Mouse (Mus musculus): ENCODE data around the gene Klk9.
A peak's percentile ranks its signal among the peaks of the same experiment; 100 is the strongest.

Klk9 gene

GRCm38 (mm10) chr7:43791591-43791990 is at the start of gene Klk9:
Klk9 (plus strand) TSS chr7:43791891.
- DNase-seq (ENCODE audit: low spot score in 2 of 2) = no peak

- no peak for DNase-seq (ENCODE audit: low spot score in 2 of 2)
These were observed 43.9 kb upstream of the Klk9 start for GRCm38 (mm10) chr7:43747788-43748187.

DNA sequence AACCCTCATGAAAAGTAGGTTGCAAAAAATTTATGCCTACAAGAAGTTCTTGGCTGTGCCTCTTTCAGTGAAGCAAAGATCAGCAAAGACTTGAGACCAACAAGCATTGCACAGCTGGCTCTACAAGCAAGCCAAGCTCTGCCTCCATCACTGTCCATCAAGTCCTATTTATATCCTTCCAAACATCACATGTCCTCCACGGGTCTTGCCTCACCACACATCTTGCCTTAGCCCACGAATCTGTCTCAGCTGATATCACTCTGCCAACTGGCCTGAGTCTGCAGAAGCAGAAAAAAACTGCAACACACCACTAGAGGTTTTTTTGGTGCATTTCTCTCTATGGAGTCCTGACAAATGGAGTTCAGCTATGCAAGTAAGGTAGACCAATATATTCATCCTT is 38.9 kb upstream of the Klk9 start:
- no peak for DNase-seq (ENCODE audit: low spot score in 2 of 2)

DNA sequence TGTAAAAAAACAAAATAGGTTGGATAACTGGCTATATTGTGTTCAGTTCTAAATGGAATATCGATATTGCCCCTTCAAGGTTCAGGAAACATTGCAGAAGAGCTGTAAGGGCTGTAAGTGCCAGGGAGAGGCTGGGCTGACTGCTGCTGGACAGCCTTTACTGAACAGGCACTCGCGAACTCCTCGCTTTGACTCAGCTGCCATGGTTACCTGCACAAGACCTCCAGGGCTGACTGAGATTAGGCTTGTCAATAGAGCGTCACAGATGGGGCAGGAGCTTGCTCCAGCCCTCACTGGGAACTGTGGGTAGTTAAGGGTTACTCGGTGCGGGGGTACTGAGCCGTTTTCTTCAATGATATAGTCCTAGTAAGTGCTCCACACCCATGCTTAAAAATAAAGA is 25.2 kb upstream of the Klk9 start:
- no peak for DNase-seq (ENCODE audit: low spot score in 2 of 2)

DNA sequence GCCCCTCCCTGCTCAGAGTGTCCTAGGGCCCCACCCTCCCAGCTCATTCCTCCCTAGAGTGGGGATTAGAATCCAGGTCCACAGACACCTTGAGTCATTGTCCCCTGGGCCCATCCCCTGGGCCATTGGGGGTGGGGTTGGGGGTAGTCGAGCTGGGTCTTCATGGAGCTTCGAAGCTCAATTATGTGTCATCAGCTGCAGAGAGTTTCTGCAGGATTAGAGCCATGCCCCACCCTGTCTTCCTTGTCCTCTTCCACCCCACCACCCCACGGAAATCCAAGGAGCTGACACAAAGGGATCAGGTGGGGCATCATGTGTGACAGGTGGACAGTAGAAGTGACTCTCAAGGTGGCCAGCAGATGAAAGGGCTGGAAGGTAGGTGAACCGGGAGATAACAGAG is 23.1 kb upstream of the Klk9 start, which contains the start of gene Klk12:
Gene Klk12, plus strand, starts transcription at position 301 of the 400 bp plus-strand sequence.
- DNase-seq (ENCODE audit: low spot score in 2 of 2) = peak in 1 of 2 experiments; percentile 1

GRCm38 (mm10) chr7:43769636-43770035 is 22.1 kb upstream of the Klk9 start:
- DNase-seq (ENCODE audit: low spot score in 2 of 2) = peak in 1 of 2 experiments; percentile 1

GRCm38 (mm10) chr7:43770701-43771100 is 21.0 kb upstream of the Klk9 start:
- peak in 1 of 2 experiments; percentile 2 for DNase-seq (ENCODE audit: low spot score in 2 of 2)

- peak in 1 of 2 experiments; percentile 3 for DNase-seq (ENCODE audit: low spot score in 2 of 2)
These were observed 19.8 kb upstream of the Klk9 start for GRCm38 (mm10) chr7:43771916-43772315.

DNA sequence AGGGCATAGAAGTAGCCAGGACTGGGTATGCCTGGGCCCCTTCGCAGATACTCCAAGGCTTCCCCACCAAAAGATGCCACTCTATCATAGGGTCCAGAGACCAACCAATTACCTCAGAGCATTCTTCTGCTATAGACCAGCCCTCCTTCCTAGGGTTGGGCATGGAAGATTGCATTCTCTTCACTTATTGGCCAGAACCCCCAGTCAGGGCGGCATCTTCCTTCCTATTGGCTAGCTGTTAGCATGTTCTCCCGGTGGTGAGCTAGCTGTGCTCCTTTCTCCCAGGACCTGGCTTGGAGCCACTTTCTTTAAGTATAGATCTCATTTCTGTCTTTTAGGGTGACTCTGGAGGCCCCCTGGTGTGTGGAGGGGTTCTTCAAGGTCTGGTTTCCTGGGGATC is 18.8 kb upstream of the Klk9 start:
- DNase-seq (ENCODE audit: low spot score in 2 of 2) = peak in 1 of 2 experiments; percentile 1

DNA sequence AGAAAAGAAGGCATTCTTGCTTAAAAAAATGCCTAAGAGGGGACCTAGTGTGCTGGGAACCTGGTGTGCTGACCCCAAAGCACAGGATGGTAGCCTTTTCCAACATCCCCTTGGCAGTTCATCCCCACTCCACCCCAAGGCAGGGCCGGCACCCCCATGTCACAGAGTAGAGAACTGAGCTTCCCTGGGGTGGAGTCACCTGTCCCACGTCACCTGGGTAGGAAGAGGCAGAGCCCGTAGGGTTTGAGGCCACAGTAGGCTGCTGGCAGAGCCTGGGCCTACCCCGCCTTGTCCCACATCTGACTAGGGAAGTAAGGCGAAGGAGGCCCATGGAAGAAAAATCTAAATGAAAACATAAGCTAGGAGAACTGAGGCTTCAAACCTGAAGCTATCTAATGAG is 17.3 kb upstream of the Klk9 start, which contains the start of gene Klk11:
Gene Klk11, plus strand, starts transcription at position 241 of the 400 bp plus-strand sequence.
- no peak for DNase-seq (ENCODE audit: low spot score in 2 of 2)

DNA sequence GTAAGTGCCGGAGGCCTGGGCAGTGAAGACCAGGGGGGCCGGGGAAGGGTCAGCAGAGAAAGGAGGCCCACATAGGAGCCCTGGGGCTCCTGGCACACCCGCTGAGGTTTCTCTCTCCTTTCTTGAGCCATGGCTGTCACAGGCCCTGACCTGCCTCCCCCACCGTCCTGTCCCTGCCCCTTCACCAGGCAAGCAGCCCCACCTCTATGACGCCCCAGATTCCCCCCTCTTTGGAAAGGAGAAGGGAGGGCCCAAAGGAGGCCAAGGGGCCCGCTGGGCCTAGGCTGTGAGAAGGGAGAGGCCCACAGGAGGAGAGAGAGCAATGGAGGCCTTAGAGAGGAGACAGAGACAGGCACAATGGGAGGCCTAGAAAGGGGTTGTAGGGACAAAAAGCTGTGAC is 16.9 kb upstream of the Klk9 start:
- DNase-seq (ENCODE audit: low spot score in 2 of 2) = peak in 1 of 2 experiments; percentile 3

DNA sequence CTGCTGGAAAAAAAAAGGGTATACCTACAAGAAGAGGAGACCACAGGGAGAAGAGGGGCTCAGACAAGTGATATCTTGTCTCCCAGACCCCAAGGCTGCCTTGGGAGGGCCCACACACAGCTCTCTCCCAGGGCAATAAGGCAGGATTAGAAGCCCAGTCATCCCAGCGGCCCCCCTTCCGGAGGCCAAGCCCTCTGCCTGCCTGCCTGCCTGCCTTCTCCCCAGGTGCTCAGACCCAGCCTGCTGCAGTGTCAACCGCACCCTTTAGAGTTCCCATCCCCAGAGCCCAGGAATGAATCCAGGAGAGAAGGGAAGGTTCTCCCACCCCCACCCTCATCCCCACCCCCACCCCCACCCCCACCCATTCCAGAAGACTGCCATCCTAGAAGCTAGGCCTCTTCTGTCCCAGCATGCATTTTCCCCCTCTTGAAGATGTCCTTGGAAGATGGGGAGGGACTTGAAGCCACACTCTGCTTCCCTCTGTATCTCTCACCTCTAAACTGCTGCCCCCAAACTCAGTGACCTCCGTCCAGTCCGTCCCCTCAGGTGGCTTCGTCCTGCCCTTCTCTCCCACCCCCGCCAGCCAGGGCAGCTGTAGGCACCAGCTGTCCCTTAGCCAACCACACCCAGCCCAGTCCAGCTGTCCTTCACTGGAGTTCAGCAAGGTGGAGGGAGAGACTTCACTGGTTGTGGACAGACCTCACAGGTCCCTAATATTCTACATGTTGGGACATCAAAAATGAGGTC is 16.2 kb upstream of the Klk9 start:
- peak in 1 of 2 experiments; percentile 2 for DNase-seq (ENCODE audit: low spot score in 2 of 2)

GRCm38 (mm10) chr7:43776506-43776905 is 15.2 kb upstream of the Klk9 start:
- DNase-seq (ENCODE audit: low spot score in 2 of 2) = no peak

GRCm38 (mm10) chr7:43777423-43777822 is 14.3 kb upstream of the Klk9 start:
- peak in 1 of 2 experiments; percentile 2 for DNase-seq (ENCODE audit: low spot score in 2 of 2)

DNA sequence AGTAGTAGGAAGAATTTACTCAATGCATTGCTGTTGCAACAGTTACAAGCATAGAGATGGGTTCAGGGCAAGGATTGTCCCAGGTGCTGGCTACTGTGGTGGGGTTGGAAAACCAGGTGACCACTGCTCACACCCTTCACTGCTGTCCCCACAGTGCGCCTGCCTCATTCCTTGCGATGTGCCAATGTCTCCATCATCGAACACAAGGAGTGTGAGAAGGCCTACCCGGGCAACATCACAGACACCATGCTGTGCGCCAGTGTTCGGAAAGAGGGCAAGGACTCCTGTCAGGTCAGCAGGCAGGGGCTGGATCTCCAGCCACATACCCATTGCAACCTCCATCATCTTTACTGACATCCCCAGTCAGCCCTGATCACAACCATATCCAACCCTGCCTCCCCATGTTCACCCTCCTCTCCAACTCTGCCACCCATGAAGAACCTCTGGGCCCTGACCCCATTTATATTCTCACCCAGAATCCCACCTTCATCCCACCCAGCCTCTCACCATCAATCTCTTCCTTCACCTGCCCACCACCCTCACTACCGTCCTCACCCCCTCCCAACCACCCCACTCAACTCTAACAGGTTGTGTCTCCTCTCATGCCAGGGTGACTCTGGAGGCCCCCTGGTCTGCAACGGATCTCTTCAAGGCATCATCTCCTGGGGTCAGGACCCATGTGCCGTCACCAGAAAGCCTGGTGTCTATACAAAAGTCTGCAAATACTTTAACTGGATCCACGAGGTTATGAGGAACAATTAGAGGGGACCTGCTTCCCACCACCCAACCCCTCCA is 13.3 kb upstream of the Klk9 start:
- DNase-seq (ENCODE audit: low spot score in 2 of 2) = peak in 1 of 2 experiments; percentile 2

- no peak for DNase-seq (ENCODE audit: low spot score in 2 of 2)
These were observed 11.4 kb upstream of the Klk9 start for GRCm38 (mm10) chr7:43780241-43780640.

- DNase-seq (ENCODE audit: low spot score in 2 of 2) = no peak
These were observed 10.9 kb upstream of the Klk9 start, which contains the start of gene Klk10 for GRCm38 (mm10) chr7:43780746-43781145. Klk10 (plus strand) TSS chr7:43781035.

DNA sequence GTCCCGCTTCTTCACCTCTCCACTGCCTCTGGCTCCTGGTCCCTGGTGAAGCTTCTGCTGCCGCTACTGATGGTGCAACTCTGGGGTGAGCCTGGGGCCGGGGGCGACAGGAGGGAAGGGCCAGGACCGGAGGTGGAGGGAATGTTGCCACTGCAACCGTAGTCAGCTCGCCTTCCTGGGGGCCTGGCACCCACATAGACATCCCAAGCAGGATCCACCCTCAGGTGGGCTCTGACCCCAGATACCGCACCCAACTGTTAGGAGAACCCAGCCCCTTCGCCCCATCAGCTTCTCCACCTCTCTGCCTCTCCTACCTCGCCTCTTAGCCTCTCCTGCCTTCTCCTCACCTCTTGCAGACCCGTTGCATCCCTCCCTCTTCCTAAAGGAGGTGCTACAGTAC is 10.2 kb upstream of the Klk9 start:
- DNase-seq (ENCODE audit: low spot score in 2 of 2) = no peak

DNA sequence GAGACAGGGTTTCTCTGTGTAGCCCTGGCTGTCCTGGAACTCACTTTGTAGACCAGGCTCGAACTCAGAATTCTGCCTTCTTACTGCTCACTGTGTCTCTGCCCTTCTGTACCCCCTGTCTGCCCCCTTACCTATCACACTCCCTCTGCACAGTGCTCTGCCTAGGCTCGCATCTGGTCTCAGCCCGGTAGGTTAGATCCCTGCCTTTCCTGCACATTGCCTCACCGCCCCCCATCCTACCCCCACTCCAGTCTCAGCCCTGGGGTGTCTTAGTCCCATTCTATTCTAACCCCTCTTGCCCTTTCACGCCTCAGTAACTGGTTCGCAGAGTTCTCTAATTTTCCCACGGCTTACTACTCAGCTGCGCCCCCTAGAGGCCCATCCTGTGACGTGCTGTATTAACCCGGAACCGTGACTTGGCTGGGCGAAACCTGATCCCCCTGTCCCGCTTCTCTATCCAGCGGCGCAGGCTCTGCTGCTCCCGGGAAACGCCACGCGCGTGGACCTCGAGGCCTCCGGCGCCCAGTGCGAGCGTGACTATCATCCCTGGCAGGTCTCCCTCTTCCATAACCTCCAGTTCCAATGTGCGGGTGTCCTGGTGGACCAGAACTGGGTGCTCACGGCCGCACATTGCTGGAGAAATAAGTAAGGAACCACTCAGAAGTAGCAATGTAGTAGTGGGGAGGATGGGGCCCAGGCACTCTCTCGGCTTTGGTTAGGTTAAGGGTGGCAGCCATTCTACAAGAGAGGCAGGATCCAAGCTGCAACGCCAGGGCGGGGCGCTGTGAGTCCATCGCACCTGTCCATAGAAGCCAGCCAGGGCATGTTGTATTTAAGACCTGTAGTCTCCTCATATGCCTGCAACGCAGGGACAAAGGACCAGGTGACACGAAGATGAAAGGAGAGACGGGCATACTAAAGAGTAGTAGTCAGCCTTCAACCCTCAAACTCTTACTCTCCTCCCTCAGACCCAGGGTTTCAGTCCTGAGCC is 9.1 kb upstream of the Klk9 start:
- DNase-seq (ENCODE audit: low spot score in 2 of 2) = peak in 1 of 2 experiments; percentile 61

- no peak for DNase-seq (ENCODE audit: low spot score in 2 of 2)
These were observed 6.4 kb upstream of the Klk9 start for GRCm38 (mm10) chr7:43785286-43785685.

- DNase-seq (ENCODE audit: low spot score in 2 of 2) = no peak
These were observed 3.6 kb upstream of the Klk9 start for GRCm38 (mm10) chr7:43788096-43788495.

All from frontal cortex, postnatal 10 days (tissue).